Mouse (Mus musculus) NIH3T3 (cell line): ENCODE results near the gene Dock9.
A peak's percentile ranks its signal among the peaks of the same experiment; 100 is the strongest.
"Not testable (repeated sequence)": the region's sequence is repeated elsewhere in the genome, so short reads cannot be mapped to it uniquely, and the experiment has no call there.

Experiments
- DNase-seq: peaks from one replicate; pipeline ENCODE4 v3.0.0-alpha.2; 2012; ENCODE audit warnings: low read depth

The Dock9 gene

GRCm38 (mm10) chr14:121698620-121698950 lies 99.1 kb downstream of the Dock9 start:
- DNase-seq, result peak; percentile 35

DNA sequence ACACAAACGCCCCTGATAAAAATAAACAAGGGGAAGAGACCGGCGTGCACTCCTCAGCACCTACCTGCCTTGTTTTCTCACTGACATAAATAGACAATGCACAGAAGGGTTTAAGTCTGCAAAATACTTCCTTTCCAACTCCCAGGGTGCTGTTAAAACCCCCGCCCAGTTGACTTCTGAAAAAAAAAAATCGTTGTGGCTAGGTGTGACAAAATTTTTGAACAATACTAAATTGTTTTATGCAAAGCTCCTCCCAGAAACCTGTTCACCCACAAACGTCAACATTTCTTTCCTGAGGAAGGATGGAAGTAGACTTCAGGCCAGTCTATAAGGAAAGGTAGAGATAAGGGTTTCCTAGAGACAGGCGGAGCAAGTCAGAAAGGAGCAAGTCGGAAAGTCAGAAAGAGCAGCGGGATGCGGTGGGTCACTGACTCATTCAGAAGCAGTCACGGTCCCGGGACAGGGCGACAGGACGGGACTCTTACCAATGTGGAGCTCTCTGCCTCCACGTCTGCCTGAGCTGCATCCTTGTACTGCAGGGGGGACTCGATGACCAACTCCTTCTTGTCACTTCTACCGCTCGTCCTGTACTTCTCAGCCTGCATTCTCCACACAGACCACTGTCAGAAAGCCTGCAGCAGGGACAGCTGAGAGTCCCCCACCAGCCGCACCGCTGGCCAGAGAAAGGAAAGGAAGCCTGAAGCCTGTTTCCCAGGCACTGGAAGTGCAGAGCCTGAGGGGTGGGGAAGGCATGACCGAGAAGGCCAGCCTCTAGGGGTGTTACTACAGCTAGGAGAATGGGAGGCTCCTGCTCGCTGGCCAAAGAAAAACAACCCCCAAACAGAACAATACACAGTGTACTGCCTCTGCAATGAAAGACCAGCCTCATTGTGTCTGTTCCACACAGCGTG lies 99.7 kb downstream of the Dock9 start:
- peak; percentile 47 for DNase-seq

GRCm38 (mm10) chr14:121697143-121697680 lies 100.4 kb downstream of the Dock9 start:
- DNase-seq, result no peak

DNA sequence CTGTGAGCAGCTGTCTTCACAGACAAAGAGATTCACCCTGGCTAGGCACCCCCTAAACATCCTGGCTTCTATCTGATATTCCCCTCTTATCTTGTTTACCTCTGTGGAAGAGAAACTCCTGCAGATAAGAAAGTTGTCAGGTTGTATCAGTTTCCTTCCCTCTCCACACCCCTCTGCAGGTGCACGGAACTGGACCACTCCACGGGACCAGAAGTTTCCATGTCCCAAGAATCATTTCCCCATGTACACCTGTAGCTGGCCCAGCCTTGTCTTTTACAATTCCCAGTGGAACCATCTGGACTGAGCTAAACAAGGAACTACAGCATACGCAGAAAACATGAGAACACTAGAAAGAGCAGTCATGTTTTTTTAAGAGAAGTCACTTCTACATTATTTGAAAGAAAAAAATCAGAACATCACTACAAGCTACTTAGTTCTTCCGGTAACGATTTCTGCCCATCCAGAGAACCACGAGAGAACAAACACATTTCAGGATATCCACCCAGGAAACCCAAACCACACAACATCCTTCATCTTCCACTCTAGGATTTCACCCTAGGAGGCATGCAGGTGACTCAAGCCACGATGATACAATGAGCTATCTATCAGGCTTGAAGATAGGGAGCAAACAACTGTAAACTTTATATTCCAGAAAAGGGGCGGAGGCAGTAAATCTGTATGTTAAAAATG lies 101.1 kb downstream of the Dock9 start:
- no peak for DNase-seq

GRCm38 (mm10) chr14:121694706-121695105 lies 102.9 kb downstream of the Dock9 start:
- DNase-seq, result no peak

DNA sequence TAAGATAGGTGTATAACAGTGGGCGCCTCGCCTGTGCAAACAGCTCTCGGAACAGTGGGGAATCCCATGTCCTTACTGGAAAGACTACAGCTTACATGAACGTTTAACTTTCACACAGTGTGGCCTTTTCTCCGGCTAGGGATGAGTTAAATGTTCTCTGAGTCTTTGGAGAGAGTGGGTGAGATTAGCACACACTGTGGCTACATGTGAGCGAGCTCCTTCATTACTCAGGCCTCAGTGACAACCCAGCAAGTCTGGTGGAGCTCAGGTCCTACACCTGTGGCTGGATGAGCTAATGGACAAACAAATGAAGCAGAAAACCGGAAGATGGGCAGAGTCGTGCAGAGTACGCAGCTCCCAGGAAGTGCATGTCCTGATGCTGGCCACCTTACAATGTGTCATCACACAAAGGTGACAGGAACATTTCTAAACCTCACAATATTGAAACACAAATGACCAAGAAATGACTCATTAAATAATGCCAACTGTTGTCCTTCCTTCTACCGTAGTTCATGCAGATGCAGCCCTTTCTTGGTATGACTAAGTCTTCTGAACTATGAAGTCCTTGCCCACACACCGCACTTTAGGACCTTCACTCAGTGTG lies 103.5 kb downstream of the Dock9 start:
- DNase-seq, result no peak

- not testable (repeated sequence) for DNase-seq
Measured at GRCm38 (mm10) chr14:121689649-121690048, 108.0 kb downstream of the Dock9 start.

DNA sequence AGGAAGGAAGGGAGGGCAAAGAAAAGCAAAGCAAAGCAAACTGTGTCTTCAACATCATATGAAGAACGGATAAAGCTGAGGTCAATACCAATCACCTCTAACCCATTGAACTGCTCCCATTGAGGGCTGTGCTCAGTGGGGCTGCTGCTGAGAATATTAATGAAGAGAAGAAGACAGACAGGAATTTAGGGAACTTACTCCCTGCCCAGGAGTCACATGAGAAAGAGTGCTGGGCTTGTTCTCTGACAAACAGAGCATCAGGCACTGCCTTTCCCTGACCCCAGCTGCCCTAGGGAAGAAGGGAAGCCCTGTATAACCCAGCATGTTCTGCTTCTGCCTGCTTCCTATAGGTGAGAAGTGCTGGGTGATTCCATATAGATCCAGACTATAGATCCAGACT lies 109.5 kb downstream of the Dock9 start:
- no peak for DNase-seq

GRCm38 (mm10) chr14:121687274-121687673 lies 110.4 kb downstream of the Dock9 start:
- DNase-seq, result no peak

DNA sequence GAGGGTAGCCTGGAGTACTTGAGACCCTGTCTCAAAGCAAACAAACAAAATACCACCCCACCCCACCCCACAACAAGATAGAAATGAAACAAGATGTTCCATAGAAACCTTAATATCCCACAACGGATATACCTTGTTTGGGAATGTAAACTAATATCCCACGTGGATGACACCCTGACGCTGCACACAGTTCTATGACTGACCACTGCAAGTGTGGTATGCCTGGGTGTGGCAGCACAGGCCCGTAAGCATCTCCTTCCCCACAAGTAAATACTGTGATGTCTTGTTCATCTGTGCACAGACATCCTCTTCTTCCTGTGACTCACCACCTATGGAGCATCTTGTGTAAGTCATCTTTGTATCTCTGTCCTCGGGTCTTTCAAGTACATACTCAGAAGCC lies 118.7 kb downstream of the Dock9 start:
- DNase-seq, result no peak

DNA sequence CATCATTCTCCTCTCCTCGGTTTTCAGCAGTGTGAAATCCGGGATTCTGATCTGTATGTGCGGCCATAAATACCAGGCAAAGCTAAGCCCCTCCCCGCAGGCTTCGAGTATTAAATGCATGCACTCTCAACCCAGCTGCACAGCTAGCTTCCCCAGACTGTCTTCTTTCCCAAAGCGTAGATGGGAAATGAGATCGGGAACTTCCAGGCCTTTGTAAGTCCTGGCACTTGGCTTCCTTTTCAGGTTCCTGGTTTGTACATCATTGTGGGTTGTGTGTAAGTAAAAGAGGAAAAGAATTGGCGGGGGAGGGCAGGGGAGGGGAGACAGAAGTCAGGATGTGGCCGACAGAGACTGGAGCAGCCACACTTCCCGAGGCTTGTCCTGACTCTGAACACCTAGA lies 119.2 kb downstream of the Dock9 start:
- DNase-seq, result no peak

DNA sequence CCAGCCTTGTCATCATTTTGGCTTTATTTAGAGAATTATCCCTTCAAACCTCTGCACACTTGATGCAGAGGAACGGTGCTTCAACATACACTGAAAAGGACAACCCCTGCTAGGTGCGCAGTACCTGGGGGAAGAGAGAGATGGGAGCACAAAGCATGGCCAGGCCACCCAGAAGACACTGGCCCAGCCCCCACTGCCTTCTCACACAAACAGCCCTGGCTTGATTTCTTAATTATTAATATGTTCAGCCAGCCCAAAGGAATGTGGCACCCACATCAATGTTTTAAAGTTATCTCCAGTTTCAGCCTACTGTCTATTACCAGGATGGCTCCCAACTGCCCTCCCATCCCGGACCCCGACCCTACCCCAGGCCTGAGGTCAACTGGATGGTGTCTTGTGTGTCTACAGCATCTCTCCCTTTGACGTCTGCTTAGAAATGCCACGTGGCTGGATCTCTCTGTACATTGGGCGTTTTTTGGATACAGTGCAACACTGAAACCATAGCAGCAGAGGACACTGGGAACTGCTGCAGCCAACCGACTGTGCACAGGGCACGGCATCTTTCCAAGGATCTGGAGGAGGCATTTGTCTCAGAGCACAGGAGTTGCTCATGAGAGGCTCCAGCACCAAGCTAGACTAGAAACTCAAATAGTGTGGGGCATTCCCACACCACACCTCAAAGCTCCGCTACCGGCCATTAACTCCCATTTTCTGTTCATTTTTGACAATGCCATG lies 120.9 kb downstream of the Dock9 start:
- no peak for DNase-seq

- DNase-seq, result no peak
Measured at GRCm38 (mm10) chr14:121676121-121676591, 121.5 kb downstream of the Dock9 start.

DNA sequence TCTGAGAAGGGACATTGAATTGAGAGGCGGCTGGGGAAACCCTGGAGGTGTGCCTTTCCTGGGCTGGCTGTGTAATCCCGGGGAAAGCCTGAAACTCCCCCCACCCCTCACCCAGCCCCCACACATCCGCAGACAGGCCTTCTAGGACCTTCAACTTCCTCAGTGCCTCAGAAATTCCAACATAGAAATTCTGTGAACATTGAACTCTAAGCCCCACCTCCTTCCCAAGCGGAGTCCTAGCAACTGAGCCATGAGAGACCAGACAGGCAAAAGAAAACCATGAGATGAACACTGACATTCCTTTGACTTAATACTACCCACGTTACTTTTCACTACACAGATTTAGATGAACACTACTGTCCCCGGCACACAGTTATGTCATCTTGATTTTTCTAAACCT lies 122.1 kb downstream of the Dock9 start:
- no peak for DNase-seq

DNA sequence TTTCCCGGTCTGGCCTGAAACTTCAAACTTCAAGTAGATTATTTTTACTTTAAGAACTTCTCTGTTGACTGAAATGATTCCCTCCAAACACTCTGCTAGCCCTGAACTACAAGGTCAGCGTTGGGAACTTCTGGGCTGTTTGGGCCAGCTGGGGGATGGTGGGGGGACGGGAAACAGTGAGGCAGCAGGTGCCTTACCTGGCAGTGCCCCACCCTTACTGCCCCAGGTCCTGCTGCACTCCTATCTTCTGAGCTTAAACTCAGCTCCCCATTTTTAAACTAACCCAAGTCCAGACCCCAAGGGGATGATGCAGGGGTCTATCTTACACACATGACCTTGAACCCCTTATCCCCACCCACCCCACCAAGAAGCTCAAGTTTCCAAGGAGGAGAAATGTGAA lies 122.5 kb downstream of the Dock9 start:
- no peak for DNase-seq

GRCm38 (mm10) chr14:121670016-121670415 lies 127.6 kb downstream of the Dock9 start:
- DNase-seq, result no peak

GRCm38 (mm10) chr14:121666641-121667274 lies 130.9 kb downstream of the Dock9 start:
- DNase-seq, result no peak

GRCm38 (mm10) chr14:121665693-121666273 lies 131.9 kb downstream of the Dock9 start:
- DNase-seq, result peak; percentile 32

GRCm38 (mm10) chr14:121663913-121664312 lies 133.7 kb downstream of the Dock9 start:
- DNase-seq, result no peak

GRCm38 (mm10) chr14:121660918-121661317 lies 136.7 kb downstream of the Dock9 start:
- DNase-seq, result no peak
